Mouse (Mus musculus) forelimb bud, embryonic 11.5 days (tissue): ENCODE data around the gene Olfr508.
"Not testable (repeated sequence)": the region's sequence is repeated elsewhere in the genome, so short reads cannot be mapped to it uniquely, and the experiment has no call there.

Experiments used
- DNase-seq: peaks from one replicate; pipeline ENCODE4 v3.0.0-alpha.2; 2012; ENCODE audit warnings: low read depth, low spot score

Gene Olfr508

GRCm38 (mm10) chr7:108629694-108630093 lies at the start of gene Olfr508:
TSS of gene Olfr508 (plus strand) at chr7:108629994.
- no peak for DNase-seq

GRCm38 (mm10) chr7:108589797-108590196 lies 40.0 kb upstream of the Olfr508 start:
- no peak for DNase-seq

- DNase-seq = not testable (repeated sequence)
These were observed 27.9 kb upstream of the Olfr508 start for GRCm38 (mm10) chr7:108601916-108602315.

- no peak for DNase-seq
These were observed 19.3 kb upstream of the Olfr508 start, which contains the start of gene Olfr506 for GRCm38 (mm10) chr7:108610487-108610886. TSS of gene Olfr506 (plus strand) at chr7:108610787.

GRCm38 (mm10) chr7:108614110-108614509 lies 15.7 kb upstream of the Olfr508 start:
- DNase-seq = no peak

- not testable (repeated sequence) for DNase-seq
These were observed 13.0 kb upstream of the Olfr508 start for GRCm38 (mm10) chr7:108616781-108617180.

GRCm38 (mm10) chr7:108621514-108621913 lies 8.3 kb upstream of the Olfr508 start, which contains the start of gene Olfr507:
TSS of gene Olfr507 (plus strand) at chr7:108621814.
- DNase-seq = no peak

GRCm38 (mm10) chr7:108651806-108652205 lies 22.0 kb downstream of the Olfr508 start, which contains the start of gene Olfr509:
TSS of gene Olfr509 (minus strand) at chr7:108651906.
- DNase-seq = no peak

- no peak for DNase-seq
These were observed 32.6 kb downstream of the Olfr508 start for GRCm38 (mm10) chr7:108662419-108662818.

- no peak for DNase-seq
These were observed 36.3 kb downstream of the Olfr508 start, which contains the start of gene Olfr510 for GRCm38 (mm10) chr7:108666118-108666517. TSS of gene Olfr510 (plus strand) at chr7:108666418.

- no peak for DNase-seq
These were observed 41.3 kb downstream of the Olfr508 start for GRCm38 (mm10) chr7:108671058-108671457.

- no peak for DNase-seq
These were observed 49.1 kb downstream of the Olfr508 start for GRCm38 (mm10) chr7:108678886-108679285.
